Mouse (Mus musculus): Measurements from ENCODE around the gene Hus1. TPM values are rescaled to one million over a fixed set of nuclear protein-coding genes. Genes with fewer than 3 reads are reported as not detected.
A peak's percentile ranks its signal among the peaks of the same experiment; 100 is the strongest.

Gene Hus1
- polyA plus RNA-seq, 1 experiment from 2014 or later = 17.3 TPM

DNA sequence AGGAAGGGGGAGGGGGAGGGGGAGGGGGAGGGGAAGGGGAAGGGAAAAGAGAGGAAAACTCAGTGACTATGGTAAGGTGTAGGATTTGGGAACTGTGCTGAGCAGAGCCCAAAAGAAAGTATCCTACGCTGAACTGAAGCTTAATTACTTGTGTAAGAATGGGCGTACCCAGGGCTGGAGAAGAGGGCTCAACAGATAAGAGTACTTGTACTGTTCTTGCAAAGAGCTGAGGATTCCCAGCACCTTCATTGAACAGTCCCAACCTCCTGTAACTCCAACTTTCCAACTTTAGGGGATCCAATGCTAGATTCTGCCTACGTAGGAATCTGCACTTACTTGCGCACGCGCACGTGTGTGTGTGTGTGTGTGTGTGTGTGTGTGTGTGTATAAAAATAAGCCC, 42.9 kb downstream of the Hus1 start:
- H3K27ac ChIP-seq (ENCODE audit: low read length) = no peak overlapping the region
- no peaks in the 10 kb centered on the region for H3K36me3 ChIP-seq (ENCODE audit: control insufficient read depth, insufficient read depth, low read length)
- no peaks in the 10 kb centered on the region for H3K9me3 ChIP-seq (ENCODE audit: control insufficient read depth, low read length)
- no peak overlapping the region for H3K4me2 ChIP-seq (ENCODE audit: low read depth, low read length)
- no peaks in the 10 kb centered on the region for H3K4me1 ChIP-seq (replicated peaks; ENCODE audit: control insufficient read depth, insufficient read depth, low read length)
- no peak for ATAC-seq (ENCODE audit: low read depth)
- no peak overlapping the region for H3K4me3 ChIP-seq (ENCODE audit: low read length)
- H3K27me3 ChIP-seq (ENCODE audit: control insufficient read depth, insufficient read depth, low read depth, low read length) = no peaks in the 10 kb centered on the region
- no peak overlapping the region for H3K9ac ChIP-seq (ENCODE audit: low read length)
- WGBS = 95% methylated on average over 7 of the region's 7 CpGs

DNA sequence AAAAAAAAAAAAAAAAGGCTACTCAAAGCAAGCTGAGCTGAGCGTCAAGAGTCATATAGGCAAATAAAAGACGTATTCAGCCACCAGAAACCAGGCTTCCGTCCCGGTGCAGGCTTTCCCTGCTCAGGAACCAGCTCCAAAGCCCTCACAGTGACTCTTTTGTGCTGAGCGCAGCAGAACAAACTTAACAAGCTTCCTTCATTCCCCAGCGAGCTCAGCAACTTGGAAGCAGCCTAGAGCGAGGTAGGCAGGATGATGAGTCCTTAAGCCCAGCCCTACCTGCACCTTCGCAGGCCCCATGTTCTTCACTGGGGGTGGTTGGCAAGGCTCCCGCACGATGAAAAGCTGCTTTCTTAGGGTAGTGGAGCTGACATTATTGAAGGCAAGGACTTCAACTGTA, 52.4 kb downstream of the Hus1 start:
- peak; percentile 81 for ATAC-seq (ENCODE audit: low read depth)
- no peak overlapping the region for H3K9ac ChIP-seq (ENCODE audit: low read length)
- 47% methylated on average over 10 of the region's 10 CpGs for WGBS

DNA sequence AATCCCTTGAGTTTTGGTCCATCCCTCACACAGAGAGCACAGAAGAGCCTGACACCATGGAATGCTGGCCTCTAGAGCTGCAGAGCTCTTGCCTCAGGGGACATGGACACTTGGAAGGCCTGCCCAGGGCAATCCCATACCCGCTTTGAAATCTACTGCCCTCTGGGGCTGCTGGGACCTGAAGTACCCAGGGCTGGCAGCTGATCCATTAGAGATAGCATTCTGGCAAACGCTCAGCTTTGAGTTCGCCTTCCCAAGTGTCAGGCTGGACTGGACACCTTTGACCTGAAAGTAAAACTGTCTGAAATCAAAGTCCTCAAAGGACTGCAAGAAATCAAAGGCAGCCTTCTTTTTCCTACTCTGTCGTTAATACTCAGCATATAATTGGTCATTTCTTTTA, 52.9 kb downstream of the Hus1 start:
- Histone ChIP-seq H3K9me3 (ENCODE audit: control insufficient read depth, low read length) (no peaks in the 10 kb centered on the region), H3K4me2 (ENCODE audit: low read depth, low read length) (no peak overlapping the region), H3K4me1 (replicated peaks; ENCODE audit: control insufficient read depth, insufficient read depth, low read length) (peaks cover 3% of the 10 kb centered on the region; the same call in 1 of the 2 replicates), H3K27ac (ENCODE audit: low read length) (peak overlapping the region; percentile 82), H3K36me3 (ENCODE audit: control insufficient read depth, insufficient read depth, low read length) (no peaks in the 10 kb centered on the region), H3K9ac (ENCODE audit: low read length) (peak overlapping the region; percentile 27; the same call in 1 of the 2 replicates), H3K4me3 (ENCODE audit: low read length) (no peak overlapping the region), H3K27me3 (ENCODE audit: control insufficient read depth, insufficient read depth, low read depth, low read length) (no peaks in the 10 kb centered on the region)
- 33% methylated on average over 4 of the region's 4 CpGs for WGBS
- peak; percentile 44 for ATAC-seq (ENCODE audit: low read depth)

More for the DNA sequence above, 52.4 kb downstream of the Hus1 start:
- Histone ChIP-seq H3K27me3 (ENCODE audit: control insufficient read depth, insufficient read depth, low read depth, low read length) (no peaks in the 10 kb centered on the region), H3K27ac (ENCODE audit: low read length) (0 out of 2 replicates have a peak overlapping the region, but pooled peaks have one; percentile 4), H3K9me3 (ENCODE audit: control insufficient read depth, low read length) (no peaks in the 10 kb centered on the region), H3K4me1 (replicated peaks; ENCODE audit: control insufficient read depth, insufficient read depth, low read length) (peaks cover 3% of the 10 kb centered on the region; the same call in 1 of the 2 replicates), H3K36me3 (ENCODE audit: control insufficient read depth, insufficient read depth, low read length) (no peaks in the 10 kb centered on the region), H3K4me3 (ENCODE audit: low read length) (no peak overlapping the region), H3K4me2 (ENCODE audit: low read depth, low read length) (no peak overlapping the region)

DNA sequence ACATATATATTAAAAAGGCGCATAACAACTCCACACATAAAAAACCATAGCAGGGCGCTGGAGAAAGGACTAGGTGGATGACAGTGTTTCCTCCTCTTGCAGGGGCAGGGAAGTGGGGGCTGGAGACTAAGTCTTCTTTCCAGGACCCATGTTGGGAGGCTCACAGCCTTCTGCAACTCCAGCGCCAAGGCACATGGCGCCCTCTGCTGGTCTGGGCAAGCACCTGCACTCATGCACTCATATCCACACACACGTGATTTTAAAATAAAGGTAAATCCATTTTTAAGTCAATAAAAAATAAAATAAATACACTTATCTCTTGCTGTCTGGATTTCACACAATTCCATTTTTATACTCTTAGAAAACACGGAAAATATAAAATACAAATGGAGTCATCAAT, 54.0 kb downstream of the Hus1 start:
- Histone ChIP-seq H3K9ac (ENCODE audit: low read length) (no peak overlapping the region), H3K27ac (ENCODE audit: low read length) (no peak overlapping the region), H3K36me3 (ENCODE audit: control insufficient read depth, insufficient read depth, low read length) (no peaks in the 10 kb centered on the region), H3K4me2 (ENCODE audit: low read depth, low read length) (no peak overlapping the region), H3K4me1 (replicated peaks; ENCODE audit: control insufficient read depth, insufficient read depth, low read length) (peaks cover 3% of the 10 kb centered on the region; the same call in 1 of the 2 replicates), H3K4me3 (ENCODE audit: low read length) (no peak overlapping the region), H3K27me3 (ENCODE audit: control insufficient read depth, insufficient read depth, low read depth, low read length) (no peaks in the 10 kb centered on the region), H3K9me3 (ENCODE audit: control insufficient read depth, low read length) (no peaks in the 10 kb centered on the region)
- 72% methylated on average over 6 of the region's 6 CpGs for WGBS
- no peak for ATAC-seq (ENCODE audit: low read depth)

DNA sequence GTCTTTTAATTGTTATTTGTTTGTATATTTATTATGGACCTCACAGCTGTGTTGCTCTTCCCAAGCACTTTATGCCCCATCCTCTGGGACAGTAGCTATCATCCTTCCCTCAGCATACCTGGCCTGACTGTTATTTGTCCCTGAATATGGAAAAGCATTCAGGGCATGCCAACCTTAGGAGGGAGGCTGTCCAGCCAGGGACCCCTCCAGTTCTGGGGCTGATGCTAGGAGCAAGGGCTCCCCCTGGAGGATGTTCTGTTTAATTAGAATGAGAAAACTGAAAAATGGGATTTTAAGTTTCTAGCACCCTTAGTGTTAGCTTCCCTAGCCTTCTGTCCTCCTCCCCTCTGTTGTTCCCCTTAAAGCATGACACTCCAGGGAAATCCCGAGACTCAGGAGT, 55.3 kb downstream of the Hus1 start:
- Histone ChIP-seq H3K9me3 (ENCODE audit: control insufficient read depth, low read length) (no peaks in the 10 kb centered on the region), H3K27me3 (ENCODE audit: control insufficient read depth, insufficient read depth, low read depth, low read length) (no peaks in the 10 kb centered on the region), H3K27ac (ENCODE audit: low read length) (no peak overlapping the region), H3K4me3 (ENCODE audit: low read length) (no peak overlapping the region), H3K36me3 (ENCODE audit: control insufficient read depth, insufficient read depth, low read length) (no peaks in the 10 kb centered on the region), H3K4me1 (replicated peaks; ENCODE audit: control insufficient read depth, insufficient read depth, low read length) (peaks cover 4% of the 10 kb centered on the region), H3K9ac (ENCODE audit: low read length) (no peak overlapping the region), H3K4me2 (ENCODE audit: low read depth, low read length) (no peak overlapping the region)
- peak; percentile 17; the same call in 1 of the 2 replicates for ATAC-seq (ENCODE audit: low read depth)
- 4% methylated on average over 1 of the region's 1 CpGs for WGBS

DNA sequence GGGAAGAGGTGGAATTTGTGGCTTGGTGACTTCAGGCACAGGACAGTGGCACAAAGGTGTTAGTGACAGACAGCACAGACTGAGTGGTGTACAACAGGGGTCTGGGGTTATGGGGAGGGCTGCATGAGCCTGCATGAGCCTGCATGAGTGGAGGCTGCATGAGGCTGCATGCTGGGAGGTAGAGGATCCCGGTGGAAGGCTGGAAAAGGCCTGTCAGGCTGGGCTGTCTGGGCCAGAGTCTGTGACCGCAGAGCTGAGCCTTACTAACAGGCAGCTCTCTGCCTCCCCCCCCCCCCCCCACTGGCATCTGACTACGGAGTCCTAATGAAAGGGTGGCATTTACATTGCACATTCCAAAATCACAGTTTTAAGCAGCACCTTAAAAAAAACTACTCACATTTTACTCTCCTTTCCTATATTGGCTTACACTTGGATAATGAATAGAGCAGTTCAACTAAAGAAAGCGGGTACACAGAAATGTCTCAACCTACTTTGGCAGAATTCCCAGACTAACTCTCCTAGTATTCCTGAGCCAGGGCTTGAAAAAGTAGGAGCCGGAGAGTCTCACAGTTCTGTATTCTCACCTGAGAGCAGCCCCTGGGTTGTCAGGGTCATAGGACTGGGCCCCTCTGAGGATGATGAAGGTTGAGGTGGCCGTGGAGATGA, 61.1 kb downstream of the Hus1 start:
- no peaks in the 10 kb centered on the region for H3K36me3 ChIP-seq (ENCODE audit: control insufficient read depth, insufficient read depth, low read length)
- peak; percentile 72 for ATAC-seq (ENCODE audit: low read depth)
- H3K4me3 ChIP-seq (ENCODE audit: low read length) = no peak overlapping the region
- H3K27ac ChIP-seq (ENCODE audit: low read length) = peak overlapping the region; percentile 98
- H3K4me1 ChIP-seq (replicated peaks; ENCODE audit: control insufficient read depth, insufficient read depth, low read length) = peaks cover 22% of the 10 kb centered on the region
- peak overlapping the region; percentile 35; the same call in 1 of the 2 replicates for H3K9ac ChIP-seq (ENCODE audit: low read length)
- H3K27me3 ChIP-seq (ENCODE audit: control insufficient read depth, insufficient read depth, low read depth, low read length) = no peaks in the 10 kb centered on the region
- no peak overlapping the region for H3K4me2 ChIP-seq (ENCODE audit: low read depth, low read length)
- no peaks in the 10 kb centered on the region for H3K9me3 ChIP-seq (ENCODE audit: control insufficient read depth, low read length)
- 25% methylated on average over 6 of the region's 6 CpGs for WGBS

DNA sequence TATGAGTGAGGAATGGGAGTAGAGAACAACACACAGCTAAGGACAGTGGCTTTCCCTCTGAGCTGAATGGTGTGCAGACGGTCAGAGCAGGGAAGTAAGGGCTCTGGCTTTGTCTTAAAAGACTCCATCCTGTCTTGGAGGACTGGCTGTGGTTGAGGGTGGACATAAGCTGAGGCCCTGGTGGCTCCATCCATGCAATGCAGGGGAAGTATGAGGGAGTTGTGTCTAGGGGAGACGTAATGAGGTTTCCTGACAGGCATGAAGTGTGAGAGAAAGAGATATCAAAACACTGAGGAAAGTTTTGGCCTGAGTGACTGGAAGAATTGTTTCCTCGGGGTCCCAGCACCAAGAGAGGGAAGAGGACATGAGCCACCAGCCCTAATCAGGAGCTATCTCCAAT, 62.1 kb downstream of the Hus1 start:
- Histone ChIP-seq H3K9me3 (ENCODE audit: control insufficient read depth, low read length) (no peaks in the 10 kb centered on the region), H3K4me3 (ENCODE audit: low read length) (no peak overlapping the region), H3K9ac (ENCODE audit: low read length) (0 out of 2 replicates have a peak overlapping the region, but pooled peaks have one; percentile 42), H3K36me3 (ENCODE audit: control insufficient read depth, insufficient read depth, low read length) (no peaks in the 10 kb centered on the region), H3K4me1 (replicated peaks; ENCODE audit: control insufficient read depth, insufficient read depth, low read length) (peaks cover 22% of the 10 kb centered on the region), H3K4me2 (ENCODE audit: low read depth, low read length) (no peak overlapping the region), H3K27ac (ENCODE audit: low read length) (peak overlapping the region; percentile 98), H3K27me3 (ENCODE audit: control insufficient read depth, insufficient read depth, low read depth, low read length) (no peaks in the 10 kb centered on the region)
- 18% methylated on average over 3 of the region's 3 CpGs for WGBS
- peak; percentile 73 for ATAC-seq (ENCODE audit: low read depth)

DNA sequence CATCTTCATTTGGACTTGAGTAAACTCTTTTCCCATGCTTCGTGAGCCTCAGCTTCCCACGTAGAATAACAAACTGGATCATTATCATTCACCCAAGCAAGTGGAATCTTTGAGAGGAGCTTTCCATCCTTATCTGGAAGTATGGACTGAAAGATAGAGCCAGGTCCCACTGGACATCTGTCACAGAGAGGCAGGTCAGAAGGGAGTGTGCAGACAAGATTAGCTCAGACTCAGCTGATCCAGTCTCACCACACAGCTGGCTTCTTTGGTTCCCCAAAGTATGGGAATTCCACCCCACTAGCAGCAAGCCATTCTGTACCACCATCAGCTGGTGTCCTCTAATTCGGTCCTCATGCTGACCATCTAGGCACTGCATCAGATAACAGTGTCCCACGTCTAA, 66.9 kb downstream of the Hus1 start:
- Histone ChIP-seq H3K36me3 (ENCODE audit: control insufficient read depth, insufficient read depth, low read length) (no peaks in the 10 kb centered on the region), H3K4me1 (replicated peaks; ENCODE audit: control insufficient read depth, insufficient read depth, low read length) (peaks cover 9% of the 10 kb centered on the region), H3K27me3 (ENCODE audit: control insufficient read depth, insufficient read depth, low read depth, low read length) (no peaks in the 10 kb centered on the region), H3K9me3 (ENCODE audit: control insufficient read depth, low read length) (no peaks in the 10 kb centered on the region), H3K27ac (ENCODE audit: low read length) (no peak overlapping the region), H3K9ac (ENCODE audit: low read length) (no peak overlapping the region), H3K4me2 (ENCODE audit: low read depth, low read length) (no peak overlapping the region), H3K4me3 (ENCODE audit: low read length) (no peak overlapping the region)
- 71% methylated on average over 4 of the region's 4 CpGs for WGBS
- ATAC-seq (ENCODE audit: low read depth) = no peak

All from lung, embryonic 16.5 days (tissue).